Mouse (Mus musculus): ENCODE data around the gene Snapc2. TPM values are rescaled to one million over a fixed set of nuclear protein-coding genes. Genes with fewer than 3 reads are reported as not detected.

Snapc2 gene
- polyA plus RNA-seq, 1 experiment from 2014 or later: 41.0 TPM

DNA sequence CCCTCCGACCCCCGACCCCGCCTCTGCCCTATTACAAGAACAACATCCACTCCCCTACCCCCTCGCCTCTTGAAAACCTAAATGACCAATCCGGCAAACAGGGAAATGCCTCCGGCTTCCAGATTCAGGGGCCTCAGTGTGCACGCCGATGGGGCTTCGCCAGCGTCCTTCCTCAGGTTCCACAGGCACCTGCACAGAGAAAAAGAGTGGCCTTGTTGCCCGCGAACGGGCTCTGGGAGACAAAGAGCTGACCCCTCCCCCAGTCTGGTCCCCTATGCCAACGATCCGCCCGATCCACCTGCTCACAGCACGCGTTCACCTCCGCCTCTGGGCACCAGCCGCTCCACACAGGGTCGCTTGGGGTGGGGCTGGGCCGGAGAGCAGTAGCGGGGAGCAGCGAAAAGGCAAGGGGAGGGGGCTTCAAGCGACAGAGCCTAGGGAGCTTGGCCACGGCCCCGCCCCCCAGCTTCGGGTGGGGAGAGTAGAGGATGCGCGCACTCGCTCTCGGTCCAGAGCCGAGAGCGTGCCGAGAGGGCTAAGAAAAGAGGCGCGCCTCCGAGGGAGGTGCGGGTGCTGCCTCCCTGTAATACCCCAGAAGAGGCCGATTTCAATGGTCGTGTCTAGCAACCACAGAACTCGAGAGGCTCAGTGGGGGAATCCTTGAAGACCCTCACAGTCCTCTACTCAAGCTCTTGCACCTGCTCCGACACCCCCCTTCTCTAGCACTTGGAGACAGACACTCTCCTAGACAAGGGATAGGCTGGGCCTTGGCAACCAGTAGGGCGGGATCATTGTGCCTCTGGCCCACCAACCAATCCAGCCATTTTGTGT, 35.9 kb upstream of the Snapc2 start, which contains the start of gene Prr36:
Prr36 (minus strand) TSS at position 669 of the 831 bp plus-strand sequence.
- Histone ChIP-seq H3K4me3 (peak within 1 kb of the TSS; percentile 56), H3K36me3 (no peaks in the 10 kb centered on the region), H3K27ac (ENCODE audit: poor library complexity, severe bottlenecking) (no peak within 1 kb of the TSS), H3K4me2 (peak within 1 kb of the TSS; percentile 95), H3K4me1 (replicated peaks) (peaks cover 37% of the 10 kb centered on the region), H3K9ac (peak within 1 kb of the TSS; percentile 63), H3K9me3 (replicated peaks) (no peaks in the 10 kb centered on the region), H3K27me3 (replicated peaks) (peaks cover 87% of the 10 kb centered on the region)
- peak; percentile 52; the same call in 1 of the 2 replicates for ATAC-seq (ENCODE audit: insufficient number of reproducible peaks, low FRiP score)
- 1% methylated on average over 44 of the region's 44 CpGs for WGBS

DNA sequence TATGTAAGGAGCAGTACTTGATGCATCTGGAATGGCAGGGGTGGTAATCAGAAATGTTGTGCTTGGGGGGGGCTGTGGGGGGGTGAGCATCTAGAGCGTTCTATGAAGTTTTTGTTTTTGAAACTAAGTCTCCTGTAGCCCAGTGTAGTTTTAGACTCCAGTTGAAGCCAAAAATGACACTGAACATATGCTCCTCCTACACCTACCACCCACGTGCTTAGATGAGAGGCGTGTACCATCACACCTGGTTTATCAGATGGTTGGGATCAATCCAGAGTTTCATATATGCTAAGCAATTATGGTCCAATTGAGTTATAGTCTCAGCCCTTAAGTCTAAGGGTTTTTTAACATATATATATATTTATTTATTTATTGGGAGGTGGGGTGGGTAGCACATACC, 33.3 kb upstream of the Snapc2 start:
- Histone ChIP-seq H3K4me3 (no peak overlapping the region), H3K27me3 (replicated peaks) (peaks cover 76% of the 10 kb centered on the region), H3K27ac (ENCODE audit: poor library complexity, severe bottlenecking) (no peak overlapping the region), H3K4me1 (replicated peaks) (peaks cover 17% of the 10 kb centered on the region; the same call in 1 of the 2 replicates), H3K36me3 (no peaks in the 10 kb centered on the region), H3K9ac (no peak overlapping the region), H3K9me3 (replicated peaks) (no peaks in the 10 kb centered on the region), H3K4me2 (no peak overlapping the region)
- WGBS: 83% methylated on average over 3 of the region's 3 CpGs
- ATAC-seq (ENCODE audit: insufficient number of reproducible peaks, low FRiP score): no peak

DNA sequence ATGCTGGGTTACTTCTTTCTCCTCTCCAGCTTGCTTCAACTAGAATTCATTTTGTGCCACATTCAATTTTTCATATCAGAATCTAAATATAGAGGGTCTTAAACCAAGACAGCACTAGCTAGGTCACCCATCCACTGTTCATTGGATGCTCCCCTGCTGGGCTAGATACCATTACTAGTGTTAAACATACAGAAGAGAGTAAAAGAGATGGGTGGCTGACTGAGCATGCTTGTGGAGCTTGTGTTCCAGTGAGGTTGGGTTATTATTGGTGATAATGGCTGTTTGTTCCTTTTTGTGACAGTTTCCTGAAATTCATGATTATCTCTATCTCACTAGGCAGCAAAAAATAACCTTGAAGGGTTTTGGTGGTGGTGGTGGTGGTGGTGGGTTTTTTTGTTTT, 30.8 kb upstream of the Snapc2 start:
- Histone ChIP-seq H3K4me2 (no peak overlapping the region), H3K27ac (ENCODE audit: poor library complexity, severe bottlenecking) (no peak overlapping the region), H3K27me3 (replicated peaks) (peaks cover 70% of the 10 kb centered on the region), H3K4me3 (no peak overlapping the region), H3K9ac (no peak overlapping the region), H3K9me3 (replicated peaks) (no peaks in the 10 kb centered on the region), H3K4me1 (replicated peaks) (peaks cover 10% of the 10 kb centered on the region), H3K36me3 (no peaks in the 10 kb centered on the region)
- ATAC-seq (ENCODE audit: insufficient number of reproducible peaks, low FRiP score): no peak

DNA sequence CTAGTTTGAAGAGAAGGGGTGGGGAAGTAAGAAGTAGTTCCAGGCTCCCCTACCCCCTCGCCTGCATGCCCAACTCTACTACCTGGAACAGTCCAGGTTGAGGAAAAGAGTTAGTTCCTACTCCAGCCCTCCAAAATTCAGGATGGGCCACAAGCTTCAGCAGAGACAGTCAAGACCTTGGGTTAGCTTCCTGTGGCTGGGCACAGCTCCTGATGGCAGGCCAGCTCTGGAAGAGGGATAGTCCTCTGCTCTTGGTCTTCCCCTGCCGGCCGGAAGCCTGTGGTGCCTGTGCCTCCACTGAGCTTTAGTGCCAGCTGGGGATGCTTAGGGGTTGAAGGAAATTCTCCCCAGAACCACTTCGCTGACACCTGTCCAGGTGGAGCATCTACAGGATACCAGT, 26.6 kb upstream of the Snapc2 start:
- ATAC-seq (ENCODE audit: insufficient number of reproducible peaks, low FRiP score): 0 out of 2 replicates have a peak, but pooled peaks have one; percentile 6
- Histone ChIP-seq H3K9ac (0 out of 2 replicates have a peak overlapping the region, but pooled peaks have one; percentile 12), H3K27me3 (replicated peaks) (peaks cover 54% of the 10 kb centered on the region), H3K4me1 (replicated peaks) (peaks cover 7% of the 10 kb centered on the region), H3K27ac (ENCODE audit: poor library complexity, severe bottlenecking) (no peak overlapping the region), H3K9me3 (replicated peaks) (no peaks in the 10 kb centered on the region), H3K4me3 (peak overlapping the region; percentile 33), H3K36me3 (no peaks in the 10 kb centered on the region), H3K4me2 (peak overlapping the region; percentile 60)
- WGBS: 24% methylated on average over 4 of the region's 4 CpGs

DNA sequence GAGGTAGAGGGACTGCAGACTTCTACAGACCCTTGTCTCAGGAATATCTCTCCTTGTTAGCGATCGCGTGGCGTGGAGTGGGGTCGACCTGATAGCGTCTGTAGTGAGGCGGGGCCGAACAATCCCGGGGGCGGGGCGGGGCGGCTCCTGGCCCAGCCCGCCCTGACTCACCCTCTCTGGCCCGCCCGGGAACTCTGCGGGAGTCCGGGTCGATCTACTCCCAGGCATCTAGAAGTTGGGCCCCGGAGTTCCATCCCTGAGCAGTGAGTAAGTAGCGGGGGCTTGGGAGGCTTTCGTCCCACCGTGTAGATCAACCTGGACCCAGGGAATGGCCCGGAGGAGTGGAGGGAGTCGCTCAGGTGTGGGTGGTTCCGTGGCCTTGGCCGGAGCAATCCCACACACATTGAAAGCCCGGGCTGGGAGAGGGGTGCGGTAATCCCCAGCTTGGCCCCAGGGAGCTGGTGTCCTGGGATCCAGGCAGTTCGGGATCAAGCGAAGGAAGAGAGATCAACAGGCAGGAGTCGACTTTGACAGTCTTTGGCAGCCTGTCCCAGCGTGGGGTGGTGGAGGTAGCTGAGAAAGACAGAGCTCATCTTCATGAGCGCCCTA, 26.0 kb upstream of the Snapc2 start, which contains the start of gene Lrrc8e:
Lrrc8e (plus strand) TSS at position 89 of the 609 bp plus-strand sequence.
- Histone ChIP-seq H3K9ac (0 out of 2 replicates have a peak within 1 kb of the TSS, but pooled peaks have one; percentile 12), H3K4me2 (peak within 1 kb of the TSS; percentile 60), H3K27ac (ENCODE audit: poor library complexity, severe bottlenecking) (no peak within 1 kb of the TSS), H3K36me3 (no peaks in the 10 kb centered on the region), H3K9me3 (replicated peaks) (no peaks in the 10 kb centered on the region), H3K4me1 (replicated peaks) (peaks cover 7% of the 10 kb centered on the region), H3K4me3 (peak within 1 kb of the TSS; percentile 33), H3K27me3 (replicated peaks) (peaks cover 52% of the 10 kb centered on the region)
- peak; percentile 76 for ATAC-seq (ENCODE audit: insufficient number of reproducible peaks, low FRiP score)
- 3% methylated on average over 33 of the region's 33 CpGs for WGBS

DNA sequence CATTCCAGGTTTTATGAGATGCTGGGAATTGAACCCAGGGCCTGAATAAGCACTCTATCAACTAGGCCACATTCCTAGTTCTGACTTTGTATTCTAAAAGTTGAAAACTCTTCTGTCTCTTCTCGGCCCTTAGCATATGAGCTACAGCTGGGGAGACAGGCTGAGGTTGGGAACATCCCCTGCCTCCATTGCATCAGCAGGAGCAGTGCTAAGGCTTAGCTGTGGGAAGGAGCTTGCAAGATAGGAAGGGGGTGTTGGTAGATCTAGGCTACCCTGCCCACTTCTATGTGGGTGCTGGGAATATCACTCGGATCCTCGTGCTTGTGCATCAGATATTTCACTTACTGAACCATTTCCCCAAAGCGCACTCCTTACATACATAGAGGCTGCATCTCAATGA, 25.0 kb upstream of the Snapc2 start:
- no peak overlapping the region for H3K4me3 ChIP-seq
- no peaks in the 10 kb centered on the region for H3K9me3 ChIP-seq (replicated peaks)
- 86% methylated on average over 4 of the region's 4 CpGs for WGBS
- no peak overlapping the region for H3K27ac ChIP-seq (ENCODE audit: poor library complexity, severe bottlenecking)
- no peaks in the 10 kb centered on the region for H3K36me3 ChIP-seq
- H3K4me1 ChIP-seq (replicated peaks): peaks cover 7% of the 10 kb centered on the region
- H3K9ac ChIP-seq: no peak overlapping the region
- no peak overlapping the region for H3K4me2 ChIP-seq
- H3K27me3 ChIP-seq (replicated peaks): peaks cover 57% of the 10 kb centered on the region
- no peak for ATAC-seq (ENCODE audit: insufficient number of reproducible peaks, low FRiP score)

DNA sequence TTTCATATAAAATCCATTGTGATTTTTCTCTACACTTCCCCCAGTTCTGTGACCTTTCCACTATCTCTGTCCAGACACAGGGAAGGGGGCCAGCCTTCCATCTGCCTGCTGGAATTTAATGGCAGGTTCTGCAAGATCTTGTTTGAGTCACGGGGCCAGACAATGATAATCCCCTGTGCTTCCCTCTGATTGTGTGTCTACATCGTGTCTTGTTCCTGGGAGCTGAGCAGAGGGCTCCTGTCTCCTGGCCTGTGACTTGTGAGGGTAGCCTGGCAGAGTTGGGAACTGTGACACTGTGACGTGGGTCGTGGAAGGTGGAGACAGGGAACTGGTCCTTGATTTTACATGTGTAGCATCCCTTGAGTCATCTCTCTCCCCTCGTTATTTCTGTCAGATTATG, 23.1 kb upstream of the Snapc2 start:
- Histone ChIP-seq H3K4me3 (no peak overlapping the region), H3K4me2 (no peak overlapping the region), H3K9me3 (replicated peaks) (no peaks in the 10 kb centered on the region), H3K4me1 (replicated peaks) (peaks cover 7% of the 10 kb centered on the region), H3K36me3 (no peaks in the 10 kb centered on the region), H3K27ac (ENCODE audit: poor library complexity, severe bottlenecking) (no peak overlapping the region), H3K27me3 (replicated peaks) (peaks cover 51% of the 10 kb centered on the region), H3K9ac (no peak overlapping the region)
- 58% methylated on average over 5 of the region's 5 CpGs for WGBS
- no peak for ATAC-seq (ENCODE audit: insufficient number of reproducible peaks, low FRiP score)

DNA sequence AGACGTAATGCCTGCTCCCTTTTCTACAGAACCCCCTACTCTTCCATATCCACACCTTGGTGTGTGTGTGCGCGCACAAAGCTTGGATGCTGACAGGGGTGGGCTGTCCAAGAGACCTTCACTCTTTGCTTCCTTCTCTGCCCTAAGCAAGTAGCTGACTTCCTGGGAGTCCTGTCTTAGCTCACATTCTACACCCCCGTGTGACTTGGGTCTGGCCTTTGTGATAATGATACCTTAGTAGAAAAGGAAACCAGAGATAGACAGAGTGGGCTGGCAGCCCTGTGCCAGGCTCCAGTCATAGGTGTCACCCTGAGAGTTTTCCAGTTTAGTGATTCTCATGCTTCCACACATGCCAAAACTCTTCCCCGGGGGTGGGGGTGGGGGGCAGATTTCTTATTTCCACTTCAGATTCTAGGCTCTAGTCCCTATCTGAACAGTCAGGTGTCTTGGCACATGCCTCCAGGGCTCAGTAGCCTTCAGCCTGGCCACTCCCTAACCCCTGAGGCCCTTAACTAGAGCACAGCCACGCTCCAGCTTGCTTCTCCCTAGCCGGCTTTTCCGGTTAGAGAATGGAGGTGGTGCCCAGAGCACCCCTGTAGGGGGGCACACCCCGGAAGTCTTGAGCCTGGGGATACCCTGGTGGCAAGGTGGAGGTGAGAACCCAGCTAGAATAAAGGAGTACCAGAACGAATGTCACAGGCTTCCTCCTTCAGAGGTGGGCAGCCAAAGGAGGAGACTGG, 22.1 kb upstream of the Snapc2 start:
- Histone ChIP-seq H3K4me3 (no peak overlapping the region), H3K36me3 (no peaks in the 10 kb centered on the region), H3K27me3 (replicated peaks) (peaks cover 55% of the 10 kb centered on the region), H3K9me3 (replicated peaks) (no peaks in the 10 kb centered on the region), H3K4me1 (replicated peaks) (peaks cover 7% of the 10 kb centered on the region), H3K4me2 (no peak overlapping the region), H3K27ac (ENCODE audit: poor library complexity, severe bottlenecking) (no peak overlapping the region), H3K9ac (no peak overlapping the region)
- 44% methylated on average over 10 of the region's 10 CpGs for WGBS
- ATAC-seq (ENCODE audit: insufficient number of reproducible peaks, low FRiP score): no peak

DNA sequence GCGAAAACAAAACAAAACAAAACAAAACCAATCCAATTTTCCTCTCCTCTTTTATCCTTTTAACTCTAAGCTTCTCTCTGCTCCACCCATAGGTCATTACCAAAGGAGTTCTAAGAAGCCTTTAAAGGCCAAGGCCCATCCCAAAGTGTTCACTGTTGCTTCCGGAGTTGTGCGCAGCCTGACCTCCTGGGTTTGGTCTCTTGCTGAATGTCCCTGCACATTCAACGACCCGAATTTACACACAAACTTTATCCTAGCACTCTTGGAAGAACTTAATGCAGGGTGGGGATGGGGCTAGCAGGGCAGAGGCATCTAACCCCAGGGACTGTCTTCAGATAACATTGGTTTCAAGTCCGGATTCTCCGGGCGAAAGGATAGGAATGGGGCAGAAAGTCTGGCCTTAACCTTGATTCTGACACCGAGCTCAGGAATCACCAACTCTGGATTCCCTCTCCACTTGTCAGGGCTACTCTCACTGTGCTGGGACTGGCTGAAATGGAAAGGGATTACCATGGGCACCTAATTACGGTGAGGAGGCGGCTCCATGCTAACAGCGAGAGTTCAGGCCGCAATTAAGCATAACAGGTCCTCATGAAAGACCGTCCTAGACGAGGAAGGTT, 15.0 kb upstream of the Snapc2 start:
- Histone ChIP-seq H3K4me3 (peak overlapping the region; percentile 65), H3K36me3 (peaks cover 21% of the 10 kb centered on the region), H3K9ac (peak overlapping the region; percentile 79), H3K9me3 (replicated peaks) (no peaks in the 10 kb centered on the region), H3K27me3 (replicated peaks) (peaks cover 15% of the 10 kb centered on the region), H3K4me2 (peak overlapping the region; percentile 76), H3K27ac (ENCODE audit: poor library complexity, severe bottlenecking) (peak overlapping the region; percentile 89), H3K4me1 (replicated peaks) (peaks cover 23% of the 10 kb centered on the region)
- WGBS: 15% methylated on average over 15 of the region's 15 CpGs
- no peak; the same call in 1 of the 2 replicates for ATAC-seq (ENCODE audit: insufficient number of reproducible peaks, low FRiP score)

DNA sequence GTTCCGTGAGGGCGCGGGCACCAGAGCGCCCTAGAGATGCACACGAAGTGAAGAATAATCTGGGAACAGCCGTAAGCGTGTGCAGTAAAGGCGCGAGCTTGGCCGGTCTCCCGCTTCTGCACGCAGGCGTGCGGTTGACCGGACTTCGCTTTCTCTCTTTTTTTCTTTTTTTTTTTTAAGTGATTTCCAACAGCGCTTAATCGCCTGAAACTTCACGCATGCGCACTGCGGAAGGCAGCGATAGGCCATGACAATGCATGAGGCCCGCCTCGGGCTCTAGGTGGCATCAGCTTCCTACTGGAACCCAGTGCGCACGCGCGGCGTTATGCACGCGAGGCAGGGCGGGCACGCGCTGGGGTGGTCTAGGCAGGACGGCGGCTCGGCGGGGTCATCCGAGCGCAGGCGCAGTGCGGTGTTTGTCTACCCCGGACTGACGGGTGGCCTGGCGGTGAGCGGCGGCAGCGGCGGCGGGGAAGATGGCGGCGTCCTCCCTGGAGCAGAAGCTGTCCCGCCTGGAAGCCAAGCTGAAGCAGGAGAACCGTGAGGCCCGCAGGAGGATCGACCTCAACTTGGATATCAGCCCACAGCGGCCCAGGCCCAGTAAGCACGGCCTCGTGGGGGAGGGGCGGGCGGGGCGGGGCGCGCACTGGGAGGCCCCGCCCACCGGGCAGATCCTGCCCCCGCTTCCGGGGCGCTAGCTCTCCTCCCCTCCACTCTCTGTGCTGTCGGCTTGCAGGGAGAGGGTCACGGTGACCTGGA, 14.3 kb upstream of the Snapc2 start, which contains the start of the genes Map2k7 and Gm49320:
Map2k7 (plus strand) TSS at position 307 of the 759 bp plus-strand sequence.
Gm49320 (plus strand) TSS at position 432 of the 759 bp plus-strand sequence.
- Histone ChIP-seq H3K4me3 (peak within 1 kb of the TSS; percentile 65), H3K9ac (peak within 1 kb of the TSS; percentile 81), H3K27me3 (replicated peaks) (peaks cover 15% of the 10 kb centered on the region), H3K36me3 (peaks cover 28% of the 10 kb centered on the region), H3K4me1 (replicated peaks) (peaks cover 23% of the 10 kb centered on the region), H3K9me3 (replicated peaks) (no peaks in the 10 kb centered on the region), H3K4me2 (peak within 1 kb of the TSS; percentile 76), H3K27ac (ENCODE audit: poor library complexity, severe bottlenecking) (peak within 1 kb of the TSS; percentile 89)
- ATAC-seq (ENCODE audit: insufficient number of reproducible peaks, low FRiP score): peak; percentile 95
- 0% methylated on average over 69 of the region's 71 CpGs for WGBS
